Mouse (Mus musculus) C2C12 (cell line): ENCODE measurements around the gene Rhobtb1. TPM values are rescaled to one million over a fixed set of nuclear protein-coding genes. Genes with fewer than 3 reads are reported as not detected.

Source experiments
- H3K27me3 ChIP-seq: one replicate; pipeline ENCODE4 v1.6.1; 2011; ENCODE audit not compliant: control insufficient read depth, insufficient read depth, insufficient read length
- H3K36me3 ChIP-seq: one replicate; pipeline ENCODE4 v1.6.1; 2011; ENCODE audit not compliant: control insufficient read depth, insufficient read depth
- H3K4me3 ChIP-seq: one replicate; pipeline ENCODE4 v1.5.1; 2011; ENCODE audit warnings: mild to moderate bottlenecking, control low read depth; ENCODE audit not compliant: poor library complexity, insufficient read depth, severe bottlenecking
- H3K79me2 ChIP-seq: one replicate; pipeline ENCODE4 v1.6.1; 2011; ENCODE audit not compliant: control insufficient read depth, insufficient read depth
- H3K79me3 ChIP-seq: one replicate; pipeline ENCODE4 v1.6.1; 2011; ENCODE audit warnings: low read depth, control low read depth
- H3ac ChIP-seq: one replicate; pipeline ENCODE3; 2011; ENCODE audit warnings: low read depth; ENCODE audit not compliant: control insufficient read depth, insufficient read length
- CEBPB ChIP-seq: IDR thresholded peaks from one replicate; pipeline ENCODE4 v1.6.1; 2011; ENCODE audit warnings: low read depth, mild to moderate bottlenecking, control low read depth, moderate library complexity
- CTCF ChIP-seq: IDR thresholded peaks from one replicate; pipeline ENCODE4 v1.5.1; 2011; ENCODE audit not compliant: control insufficient read depth, insufficient read depth, insufficient read length
- FOSL1 ChIP-seq: IDR thresholded peaks from one replicate; pipeline ENCODE4 v1.8.0; 2011; ENCODE audit warnings: mild to moderate bottlenecking, low read length; ENCODE audit not compliant: poor library complexity, insufficient read depth, severe bottlenecking
- MAX ChIP-seq: IDR thresholded peaks from one replicate; pipeline ENCODE4 v1.6.1; 2011; ENCODE audit warnings: mild to moderate bottlenecking, control low read depth
- MYOD1 ChIP-seq: IDR thresholded peaks from one replicate; pipeline ENCODE4 v1.6.1; 2011; ENCODE audit warnings: low read depth; ENCODE audit not compliant: control insufficient read depth, insufficient read length
- MYOG ChIP-seq: IDR thresholded peaks from one replicate; pipeline ENCODE4 v1.6.1; 2011; ENCODE audit not compliant: control insufficient read depth, insufficient read length; ENCODE audit errors: extremely low read depth
- USF1 ChIP-seq: IDR thresholded peaks from one replicate; pipeline ENCODE4 v1.6.1; 2011; ENCODE audit warnings: low read depth, mild to moderate bottlenecking, control low read depth, moderate library complexity
- polyA plus RNA-seq: library from polyadenylated mRNA; unstranded; fragments of >200 nt; fragmentation: generic; extraction: Trizol; gene quantifications from one replicate; pipeline ENCODE4 v1.2.1, GENCODE M21; 2012; ENCODE audit warnings: missing spikeins

Rhobtb1 gene
- polyA plus RNA-seq, 1 experiment: 3.8 TPM

DNA sequence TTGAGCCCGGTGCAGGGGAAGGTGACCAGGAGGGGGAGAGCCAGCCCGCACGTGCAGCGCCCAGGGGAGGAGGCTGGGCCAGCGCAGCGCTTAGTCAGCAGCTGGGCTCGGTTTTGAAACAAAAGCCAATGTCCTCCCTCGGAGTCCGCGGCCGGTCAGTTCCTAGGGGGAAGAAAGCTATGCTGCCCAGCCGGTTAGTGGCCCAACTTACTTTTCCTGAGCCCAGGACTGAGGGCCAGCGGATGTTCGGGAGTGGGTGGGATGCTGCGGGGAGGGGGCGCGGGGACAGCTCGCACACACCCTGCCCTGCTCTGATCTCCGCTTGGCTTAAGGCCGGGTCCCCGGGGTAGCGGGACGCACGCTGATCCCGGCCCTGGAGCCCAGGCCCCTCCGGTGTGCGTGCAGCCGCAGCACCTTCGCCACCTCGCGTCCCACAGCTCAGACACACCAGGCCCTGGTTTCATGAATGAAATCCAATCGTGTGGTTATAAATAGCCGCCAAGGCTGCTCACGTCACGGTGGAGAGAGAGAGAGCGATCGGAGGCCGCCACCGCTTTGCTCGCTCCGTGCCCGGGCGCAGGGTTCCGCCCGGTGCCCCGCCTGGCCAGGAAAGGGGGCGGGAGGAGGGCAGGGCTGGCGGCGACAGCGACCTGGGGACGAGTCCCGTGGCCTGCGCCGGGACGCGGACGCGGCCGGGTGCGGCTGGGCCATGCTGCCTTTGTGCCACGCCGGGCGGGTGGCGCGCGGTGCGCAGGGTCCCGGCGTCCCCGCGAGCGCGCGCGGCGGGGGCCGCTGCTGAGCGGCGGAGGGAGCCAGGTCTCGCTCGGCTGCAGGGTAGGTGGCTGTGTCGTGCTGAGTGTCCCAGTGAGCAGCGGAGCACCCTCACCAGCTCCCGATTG, 61.6 kb downstream of the Rhobtb1 start, which contains the start of gene A930033H14Rik:
A930033H14Rik (minus strand) TSS at position 557 of the 899 bp plus-strand sequence.
- H3K79me3 ChIP-seq: peaks cover 12% of the 10 kb centered on the region
- peak within 1 kb of the TSS; percentile 71 for H3ac ChIP-seq
- H3K27me3 ChIP-seq: no peaks in the 10 kb centered on the region
- peaks cover 24% of the 10 kb centered on the region for H3K79me2 ChIP-seq
- TF ChIP-seq FOSL1 (no peak), USF1 (no peak), CTCF (no peak), MYOG (no peak), CEBPB (no peak), MAX (no peak), MYOD1 (no peak)
- H3K4me3 ChIP-seq: peak within 1 kb of the TSS; percentile 74
- peaks cover 10% of the 10 kb centered on the region for H3K36me3 ChIP-seq

- Histone ChIP-seq H3K36me3 (peaks cover 10% of the 10 kb centered on the region), H3K4me3 (peak overlapping the region; percentile 74), H3K79me2 (peaks cover 24% of the 10 kb centered on the region), H3K79me3 (peaks cover 12% of the 10 kb centered on the region), H3K27me3 (no peaks in the 10 kb centered on the region), H3ac (peak overlapping the region; percentile 68)
- TF ChIP-seq CEBPB (no peak), CTCF (no peak), MYOD1 (no peak), MAX (no peak), MYOG (no peak), FOSL1 (no peak), USF1 (no peak)
Measured at GRCm38 (mm10) chr10:69213451-69213877, 62.2 kb downstream of the Rhobtb1 start.

DNA sequence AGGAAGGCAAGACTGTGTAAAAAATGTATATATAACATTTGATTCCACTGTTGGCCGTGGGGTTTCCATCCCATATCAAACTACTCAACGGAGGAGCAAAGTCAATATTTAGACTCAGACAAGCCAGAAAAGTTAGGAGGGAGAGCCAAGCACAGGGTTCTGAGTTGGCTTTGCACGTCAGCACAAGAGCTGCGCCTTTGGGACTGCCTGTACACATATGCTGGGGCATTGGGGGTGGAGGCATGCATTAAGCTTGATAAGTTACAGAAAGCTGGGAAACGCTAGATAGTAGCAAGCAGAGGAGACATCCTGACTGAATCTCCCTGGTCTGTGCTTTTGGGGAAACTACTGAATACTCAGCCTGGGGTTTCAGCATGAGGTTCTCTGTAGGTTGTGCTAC, 62.8 kb downstream of the Rhobtb1 start:
- Histone ChIP-seq H3K27me3 (no peaks in the 10 kb centered on the region), H3K79me2 (peaks cover 24% of the 10 kb centered on the region), H3K36me3 (peaks cover 10% of the 10 kb centered on the region), H3ac (peak overlapping the region; percentile 68), H3K4me3 (peak overlapping the region; percentile 74), H3K79me3 (peaks cover 12% of the 10 kb centered on the region)
- TF ChIP-seq CEBPB: no peak
- TF ChIP-seq MYOG: no peak
- no peak for TF ChIP-seq MYOD1
- no peak for TF ChIP-seq MAX
- TF ChIP-seq CTCF: no peak
- no peak for TF ChIP-seq USF1
- TF ChIP-seq FOSL1: no peak

DNA sequence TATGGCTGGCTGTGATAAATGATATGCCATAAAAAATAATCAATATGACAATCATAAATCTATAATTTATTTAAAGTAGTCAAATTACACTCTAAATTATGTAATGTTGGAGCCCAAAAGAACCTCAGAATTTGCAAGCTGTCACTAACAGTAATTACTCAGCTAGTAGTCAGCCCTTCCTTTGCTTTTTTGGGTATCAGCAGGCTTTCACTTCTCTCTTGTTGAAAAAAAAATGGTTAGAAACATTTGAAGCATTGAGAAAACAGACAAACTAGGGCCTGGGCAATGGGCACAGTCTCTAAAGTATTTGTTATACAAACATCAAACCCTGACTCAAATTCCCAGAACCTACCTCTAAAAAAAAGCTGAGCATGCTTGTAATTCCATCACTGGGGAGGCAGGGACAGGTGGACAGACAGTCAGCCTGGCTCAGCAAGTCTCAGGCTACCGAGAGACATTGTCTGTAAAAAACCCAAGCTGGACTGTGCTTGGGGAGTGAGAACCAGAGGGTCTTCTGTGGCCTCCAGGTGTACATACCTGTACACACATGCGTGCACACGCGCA, 66.0 kb downstream of the Rhobtb1 start:
- Histone ChIP-seq H3K79me2 (peaks cover 10% of the 10 kb centered on the region), H3K36me3 (no peaks in the 10 kb centered on the region), H3ac (no peak overlapping the region), H3K4me3 (no peak overlapping the region), H3K27me3 (no peaks in the 10 kb centered on the region), H3K79me3 (no peaks in the 10 kb centered on the region)
- TF ChIP-seq USF1 (no peak), CEBPB (no peak), MYOG (no peak), MAX (no peak), FOSL1 (no peak)

GRCm38 (mm10) chr10:69218458-69219288, 67.4 kb downstream of the Rhobtb1 start:
- Histone ChIP-seq H3ac (no peak overlapping the region), H3K79me2 (peaks cover 7% of the 10 kb centered on the region), H3K27me3 (no peaks in the 10 kb centered on the region), H3K4me3 (no peak overlapping the region), H3K36me3 (no peaks in the 10 kb centered on the region), H3K79me3 (no peaks in the 10 kb centered on the region)
- TF ChIP-seq USF1: no peak
- TF ChIP-seq MAX: no peak
- TF ChIP-seq FOSL1: no peak
- no peak for TF ChIP-seq MYOD1
- no peak for TF ChIP-seq MYOG
- no peak for TF ChIP-seq CEBPB
- no peak for TF ChIP-seq CTCF
